Mouse (Mus musculus) neural tube, embryonic 14.5 days (tissue): ENCODE results near the gene Gm49384. TPM values are rescaled to one million over a fixed set of nuclear protein-coding genes. Genes with fewer than 3 reads are reported as not detected.

ENCODE experiments used
- ATAC-seq: fragments of 200-750 bp; cut with Nextera tagmentation; 2 replicates; pipeline ENCODE4 v1.8.0; 2017; ENCODE audit warnings: low read depth, mild to moderate bottlenecking, moderate TSS enrichment, moderate library complexity
- H3K27ac ChIP-seq: fragments of 300-500 bp; sonication (generic); 2 replicates; pipeline ENCODE4 v1.5.1; 2014; ENCODE audit warnings: low read depth, mild to moderate bottlenecking, control low read depth, low read length, moderate library complexity, mixed read lengths
- H3K27me3 ChIP-seq: fragments of 300-500 bp; sonication (generic); 2 replicates; pipeline ENCODE4 v1.6.1; 2014; ENCODE audit warnings: low read length; ENCODE audit not compliant: control insufficient read depth, insufficient read depth
- H3K36me3 ChIP-seq: fragments of 300-500 bp; sonication (generic); 2 replicates; pipeline ENCODE4 v1.6.1; 2014; ENCODE audit warnings: low read length, mixed read lengths; ENCODE audit not compliant: control insufficient read depth, insufficient read depth
- H3K4me1 ChIP-seq: fragments of 300-500 bp; sonication (generic); 2 replicates; pipeline ENCODE4 v1.6.1; 2014; ENCODE audit warnings: low read length; ENCODE audit not compliant: control insufficient read depth, insufficient read depth
- H3K4me2 ChIP-seq: fragments of 300-500 bp; sonication (generic); 2 replicates; pipeline ENCODE4 v1.6.1; 2014; ENCODE audit warnings: mild to moderate bottlenecking, low read depth, low read length, control low read depth
- H3K4me3 ChIP-seq: fragments of 300-500 bp; sonication (generic); 2 replicates; pipeline ENCODE4 v1.5.1; 2014; ENCODE audit warnings: low read depth, low read length, control low read depth, mixed read lengths
- H3K9ac ChIP-seq: fragments of 300-500 bp; sonication (generic); replicated peaks from 2 replicates; pipeline ENCODE4 v1.6.1; 2014; ENCODE audit warnings: low read depth, mild to moderate bottlenecking, control low read depth, low read length, mixed read lengths
- H3K9me3 ChIP-seq: fragments of 300-500 bp; sonication (generic); 2 replicates; pipeline ENCODE4 v1.6.1; 2016; ENCODE audit warnings: low read length; ENCODE audit not compliant: control insufficient read depth
- WGBS: fragments of 180-500 bp; shearing (Covaris S2); extraction: QIAGEN DNeasy Blood & Tissue Kit; methylation state at CpG from one replicate; pipeline ENCODE4 v1.1.7; 2014; 5-methylcytosine and 5-hydroxymethylcytosine counted together
- microRNA-seq: library from miRNA; unstranded; fragments of <30 nt; microRNA quantifications from one replicate; pipeline ENCODE4, GENCODE M21; 2016
- polyA plus RNA-seq: library from polyadenylated mRNA; unstranded; fragments of >200 nt; fragmentation: Nextera tagmentation; extraction: Ambion mirVana; gene quantifications from 2 replicates; pipeline ENCODE4 v1.2.1, GENCODE M21; 2014

Gene Gm49384
- polyA plus RNA-seq, 1 experiment from 2014 or later = 9.1 TPM

DNA sequence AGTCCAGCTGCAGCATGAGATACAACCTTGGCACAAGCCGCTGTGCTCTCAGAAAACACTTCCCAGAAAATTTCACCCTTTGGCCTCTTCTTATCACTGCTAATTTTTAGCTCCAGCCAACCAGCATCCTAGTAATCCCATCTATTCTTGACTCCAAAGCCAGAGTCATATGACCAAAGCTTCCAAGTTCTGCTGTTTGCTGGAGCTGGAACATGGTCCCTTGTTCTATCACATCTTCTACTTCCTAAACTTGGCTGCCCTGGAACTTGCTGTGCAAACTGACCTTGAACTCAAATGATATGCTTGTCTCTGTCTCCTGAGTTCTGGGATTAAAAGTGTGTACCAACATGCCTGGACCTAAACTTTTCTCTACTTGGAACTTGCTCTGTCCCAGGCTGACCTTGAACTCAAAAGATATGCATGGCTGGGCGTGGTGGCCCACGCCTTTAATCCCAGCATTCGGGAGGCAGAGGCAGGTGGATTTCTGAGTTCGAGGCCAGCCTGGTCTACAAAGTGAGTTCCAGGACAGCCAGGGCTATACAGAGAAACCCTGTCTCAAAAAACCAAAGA is 56.8 kb downstream of the Gm49384 start:
- no peaks in the 10 kb centered on the region for H3K36me3 ChIP-seq
- H3K4me2 ChIP-seq = no peak overlapping the region
- no peaks in the 10 kb centered on the region for H3K27me3 ChIP-seq
- no peaks in the 10 kb centered on the region for H3K9me3 ChIP-seq
- H3K4me3 ChIP-seq = no peak overlapping the region
- 90% methylated on average over 5 of the region's 5 CpGs for WGBS
- no peak for ATAC-seq
- H3K4me1 ChIP-seq = no peaks in the 10 kb centered on the region
- H3K9ac ChIP-seq = no peak overlapping the region
- no peak overlapping the region for H3K27ac ChIP-seq

DNA sequence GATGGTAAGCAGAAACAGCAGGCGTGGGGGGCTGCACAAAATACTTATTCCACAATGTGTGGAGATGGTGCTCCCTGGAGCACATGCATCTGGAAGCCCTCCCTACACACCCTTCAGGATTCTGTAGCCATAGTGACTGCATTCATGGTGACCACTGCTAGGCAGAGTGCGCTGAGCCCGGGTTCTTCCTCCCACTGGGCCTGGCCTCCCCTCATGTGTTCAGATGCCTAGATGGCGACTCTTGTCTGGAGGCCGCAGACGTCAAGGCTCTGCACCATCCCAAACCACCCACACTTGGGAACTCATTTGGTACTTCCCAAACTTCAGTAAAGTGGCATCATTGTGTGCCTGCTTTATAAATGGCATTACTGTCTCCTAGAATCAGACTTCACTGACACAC is 60.6 kb downstream of the Gm49384 start:
- no peak overlapping the region for H3K27ac ChIP-seq
- no peaks in the 10 kb centered on the region for H3K36me3 ChIP-seq
- no peaks in the 10 kb centered on the region for H3K9me3 ChIP-seq
- no peak overlapping the region for H3K4me2 ChIP-seq
- H3K9ac ChIP-seq = no peak overlapping the region
- no peaks in the 10 kb centered on the region for H3K4me1 ChIP-seq
- H3K27me3 ChIP-seq = no peaks in the 10 kb centered on the region
- WGBS = 77% methylated on average over 6 of the region's 6 CpGs
- no peak overlapping the region for H3K4me3 ChIP-seq
- ATAC-seq = no peak

DNA sequence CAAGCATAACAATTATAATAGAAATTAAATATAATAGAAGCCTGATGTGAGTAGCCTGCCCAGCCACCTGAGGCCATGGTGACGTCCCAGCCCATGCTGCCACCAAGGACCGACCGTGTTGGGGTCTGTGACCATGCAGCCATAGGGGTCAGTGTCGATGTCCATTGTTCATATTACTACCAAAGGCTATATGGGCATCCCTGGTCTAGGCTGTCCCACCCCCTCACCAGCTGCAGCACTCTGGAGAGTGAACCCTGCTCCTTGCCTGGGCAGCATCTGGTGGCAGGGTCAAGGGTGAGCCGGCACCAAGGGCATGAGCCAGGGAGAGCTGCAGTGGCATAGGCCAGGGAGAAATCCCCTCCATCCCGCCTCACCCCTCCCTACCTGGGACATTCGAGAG is 64.2 kb downstream of the Gm49384 start:
- H3K9ac ChIP-seq = no peak overlapping the region
- H3K4me3 ChIP-seq = no peak overlapping the region
- 88% methylated on average over 7 of the region's 7 CpGs for WGBS
- H3K9me3 ChIP-seq = no peaks in the 10 kb centered on the region
- no peaks in the 10 kb centered on the region for H3K36me3 ChIP-seq
- no peak overlapping the region for H3K4me2 ChIP-seq
- ATAC-seq = no peak
- H3K27me3 ChIP-seq = no peaks in the 10 kb centered on the region
- H3K4me1 ChIP-seq = no peaks in the 10 kb centered on the region
- H3K27ac ChIP-seq = no peak overlapping the region

Small RNA genes lying within 50 kb of the gene (microRNA-seq; reads per million reads assigned to microRNA genes)
- gene Gm47287 (not detected), gene Gm47295 (2.6 reads per million)

Other genes starting within 250 kb of the Gm49384 start
- 997 and 1,030 TPM in 2 replicates for gene Rps29, start 45.1 kb downstream of the Gm49384 start, polyA plus RNA-seq
- 1.6 and 1.8 TPM in 2 replicates for gene Lrr1, start 35.5 kb downstream of the Gm49384 start, polyA plus RNA-seq
- 381 and 387 TPM in 2 replicates for gene Rpl36al, start 20.2 kb downstream of the Gm49384 start, polyA plus RNA-seq
- 36.8 and 40.5 TPM in 2 replicates for gene Mgat2, start 20.1 kb downstream of the Gm49384 start, polyA plus RNA-seq
- 9.9 and 11.8 TPM in 2 replicates for gene Gm49383, start 7.2 kb downstream of the Gm49384 start, polyA plus RNA-seq
- 6.8 and 7.3 TPM in 2 replicates for gene Dnaaf2, start 5.8 kb downstream of the Gm49384 start, polyA plus RNA-seq
- gene Pole2, start 23.9 kb upstream of the Gm49384 start, polyA plus RNA-seq = 3.4 and 5.4 TPM in 2 replicates
- 13.7 and 20.1 TPM in 2 replicates for gene Klhdc1, start 36.9 kb upstream of the Gm49384 start, polyA plus RNA-seq
- 296 and 305 TPM in 2 replicates for gene Klhdc2, start 92.4 kb upstream of the Gm49384 start, polyA plus RNA-seq
- 97.2 and 103 TPM in 2 replicates for gene Nemf, start 152.9 kb upstream of the Gm49384 start, polyA plus RNA-seq
- 29.3 and 30.4 TPM in 2 replicates for gene Arf6, start 167.9 kb upstream of the Gm49384 start, polyA plus RNA-seq
- gene Gm9887, start 168.2 kb upstream of the Gm49384 start, polyA plus RNA-seq = 1.0 and 1.3 TPM in 2 replicates